Mouse (Mus musculus) heart, embryonic 10.5 days (tissue): Measurements from ENCODE around the gene Plagl1. TPM values are rescaled to one million over a fixed set of nuclear protein-coding genes. Genes with fewer than 3 reads are reported as not detected.
A peak's percentile ranks its signal among the peaks of the same experiment; 100 is the strongest.

Experiments used
- DNase-seq: peaks from one replicate; pipeline ENCODE4 v3.0.0-alpha.2; 2017; ENCODE audit warnings: low spot score
- H3K27ac ChIP-seq: fragments of 300-500 bp; sonication (generic); 2 replicates; pipeline ENCODE4 v1.5.1; 2016; ENCODE audit warnings: mild to moderate bottlenecking
- H3K27me3 ChIP-seq: fragments of 300-500 bp; sonication (generic); 2 replicates; pipeline ENCODE4 v1.6.1; 2016; ENCODE audit warnings: mild to moderate bottlenecking; ENCODE audit not compliant: poor library complexity, insufficient read depth, severe bottlenecking
- H3K36me3 ChIP-seq: fragments of 300-500 bp; sonication (generic); 2 replicates; pipeline ENCODE4 v1.6.1; 2016; ENCODE audit warnings: mild to moderate bottlenecking, moderate library complexity
- H3K4me1 ChIP-seq: fragments of 300-500 bp; sonication (generic); 2 replicates; pipeline ENCODE4 v1.6.1; 2016; ENCODE audit warnings: mild to moderate bottlenecking
- H3K4me3 ChIP-seq: fragments of 300-500 bp; sonication (generic); 2 replicates; pipeline ENCODE4 v1.5.1; 2016; ENCODE audit warnings: mild to moderate bottlenecking, moderate library complexity
- H3K9me3 ChIP-seq: fragments of 300-500 bp; sonication (generic); 2 replicates; pipeline ENCODE4 v1.6.1; 2016; ENCODE audit warnings: mild to moderate bottlenecking, moderate library complexity
- WGBS: fragments of 180-500 bp; shearing (Covaris S2); methylation state at CpG from one replicate; pipeline ENCODE4 v1.1.7; 2016; 5-methylcytosine and 5-hydroxymethylcytosine counted together
- polyA plus RNA-seq: library from polyadenylated mRNA; unstranded; fragments of >200 nt; fragmentation: Nextera tagmentation; extraction: Ambion mirVana; gene quantifications from 2 replicates; pipeline ENCODE4 v1.2.1, GENCODE M21; 2016

The Plagl1 gene
- polyA plus RNA-seq, 1 experiment from 2014 or later: 206 TPM

- Histone ChIP-seq H3K27ac (peak overlapping the region; percentile 52), H3K36me3 (peaks cover 8% of the 10 kb centered on the region; the same call in 1 of the 2 replicates), H3K27me3 (no peaks in the 10 kb centered on the region), H3K4me3 (no peak overlapping the region), H3K4me1 (peaks cover 13% of the 10 kb centered on the region; the same call in 1 of the 2 replicates), H3K9me3 (no peaks in the 10 kb centered on the region)
- peak; percentile 67 for DNase-seq
- WGBS: 28% methylated on average over 4 of the region's 4 CpGs
Measured at GRCm38 (mm10) chr10:13162031-13162430, 101.7 kb downstream of the Plagl1 start.

- 57% methylated on average over 5 of the region's 5 CpGs for WGBS
- peak overlapping the region; percentile 81; the same call in 1 of the 2 replicates for H3K27ac ChIP-seq
Measured at GRCm38 (mm10) chr10:13168461-13168860, 108.2 kb downstream of the Plagl1 start.

GRCm38 (mm10) chr10:13170739-13171448 is 110.6 kb downstream of the Plagl1 start:
- 43% methylated on average over 12 of the region's 12 CpGs for WGBS
- Histone ChIP-seq H3K4me1 (peaks cover 38% of the 10 kb centered on the region), H3K27me3 (no peaks in the 10 kb centered on the region), H3K36me3 (no peaks in the 10 kb centered on the region), H3K4me3 (no peak overlapping the region), H3K27ac (peak overlapping the region; percentile 71; the same call in 1 of the 2 replicates), H3K9me3 (no peaks in the 10 kb centered on the region)
- DNase-seq: peak; percentile 54

More at GRCm38 (mm10) chr10:13168461-13168860, 108.2 kb downstream of the Plagl1 start:
- H3K4me3 ChIP-seq: no peak overlapping the region
- H3K36me3 ChIP-seq: 0 out of 2 replicates have a peak, but pooled peaks cover 5% of the 10 kb centered on the region
- H3K9me3 ChIP-seq: no peaks in the 10 kb centered on the region
- no peak for DNase-seq
- peaks cover 38% of the 10 kb centered on the region for H3K4me1 ChIP-seq
- no peaks in the 10 kb centered on the region for H3K27me3 ChIP-seq

- Histone ChIP-seq H3K36me3 (peaks cover 4% of the 10 kb centered on the region), H3K4me1 (peaks cover 38% of the 10 kb centered on the region), H3K27ac (no peak overlapping the region), H3K27me3 (no peaks in the 10 kb centered on the region), H3K9me3 (no peaks in the 10 kb centered on the region), H3K4me3 (no peak overlapping the region)
- peak; percentile 35 for DNase-seq
- 43% methylated on average over 2 of the region's 2 CpGs for whole genome bisulfite sequencing
Measured at GRCm38 (mm10) chr10:13171461-13171860, 111.2 kb downstream of the Plagl1 start.

- DNase-seq: peak; percentile 61
- 39% methylated on average over 10 of the region's 10 CpGs for WGBS
- Histone ChIP-seq H3K27ac (peak overlapping the region; percentile 72; the same call in 1 of the 2 replicates), H3K4me3 (no peak overlapping the region), H3K4me1 (peaks cover 38% of the 10 kb centered on the region), H3K27me3 (no peaks in the 10 kb centered on the region), H3K9me3 (no peaks in the 10 kb centered on the region), H3K36me3 (peaks cover 18% of the 10 kb centered on the region)
Measured at GRCm38 (mm10) chr10:13172798-13173221, 112.5 kb downstream of the Plagl1 start.

- DNase-seq: peak; percentile 10
- Histone ChIP-seq H3K4me3 (no peak overlapping the region), H3K4me1 (peaks cover 18% of the 10 kb centered on the region; the same call in 1 of the 2 replicates), H3K27me3 (no peaks in the 10 kb centered on the region), H3K27ac (no peak overlapping the region), H3K36me3 (peaks cover 48% of the 10 kb centered on the region), H3K9me3 (no peaks in the 10 kb centered on the region)
- 89% methylated on average over 7 of the region's 7 CpGs for WGBS
Measured at GRCm38 (mm10) chr10:13175866-13176265, 115.6 kb downstream of the Plagl1 start.

- DNase-seq: peak; percentile 10
- no peaks in the 10 kb centered on the region for H3K27me3 ChIP-seq
- H3K9me3 ChIP-seq: no peaks in the 10 kb centered on the region
- WGBS: 77% methylated on average over 7 of the region's 7 CpGs
- H3K27ac ChIP-seq: no peak within 1 kb of the TSS
- H3K36me3 ChIP-seq: peaks cover 70% of the 10 kb centered on the region
- H3K4me1 ChIP-seq: 0 out of 2 replicates have a peak, but pooled peaks cover 2% of the 10 kb centered on the region
- no peak within 1 kb of the TSS for H3K4me3 ChIP-seq
Measured at GRCm38 (mm10) chr10:13177973-13178624, 117.8 kb downstream of the Plagl1 start, which contains the start of gene Zc2hc1b. Zc2hc1b (minus strand) TSS chr10:13178023.

- H3K27me3 ChIP-seq: no peaks in the 10 kb centered on the region
- no peak overlapping the region for H3K4me3 ChIP-seq
- no peaks in the 10 kb centered on the region for H3K9me3 ChIP-seq
- 0 out of 2 replicates have a peak, but pooled peaks cover 2% of the 10 kb centered on the region for H3K4me1 ChIP-seq
- peak; percentile 81 for DNase-seq
- peaks cover 86% of the 10 kb centered on the region for H3K36me3 ChIP-seq
- 54% methylated on average over 7 of the region's 7 CpGs for WGBS
- no peak overlapping the region for H3K27ac ChIP-seq
Measured at GRCm38 (mm10) chr10:13180211-13180610, 119.9 kb downstream of the Plagl1 start.

Other genes with a start within 250 kb of the Plagl1 start
- 65.2 and 68.5 TPM in 2 replicates for gene Utrn, start 191.1 kb upstream of the Plagl1 start, polyA plus RNA-seq
- 5.3 and 6.0 TPM in 2 replicates for gene Stx11, start 96.2 kb upstream of the Plagl1 start, polyA plus RNA-seq
- 39.0 and 42.9 TPM in 2 replicates for gene Sf3b5, start 55.2 kb upstream of the Plagl1 start, polyA plus RNA-seq
- gene Zc2hc1b, start 117.5 kb downstream of the Plagl1 start, polyA plus RNA-seq: not detected in 2 replicates
- 79.1 and 81.1 TPM in 2 replicates for gene Ltv1, start 132.7 kb downstream of the Plagl1 start, polyA plus RNA-seq